Mouse (Mus musculus): ENCODE results near the gene Gm7271. TPM values are rescaled to one million over a fixed set of nuclear protein-coding genes. Genes with fewer than 3 reads are reported as not detected.

Gm7271 gene
- polyA plus RNA-seq, 1 experiment from 2014 or later, result 0.65 TPM

- Histone ChIP-seq H3K36me3 (no peaks in the 10 kb centered on the region), H3K9me3 (no peaks in the 10 kb centered on the region), H3K27me3 (0 out of 2 replicates have a peak, but pooled peaks cover 4% of the 10 kb centered on the region), H3K4me3 (peak within 1 kb of the TSS; percentile 89), H3K9ac (peak within 1 kb of the TSS; percentile 70), H3K4me2 (peak within 1 kb of the TSS; percentile 69), H3K4me1 (replicated peaks) (peaks cover 19% of the 10 kb centered on the region), H3K27ac (replicated peaks) (peak within 1 kb of the TSS; percentile 78)
- under 1% methylated on average over 39 of the region's 39 CpGs for WGBS
- ATAC-seq (ENCODE audit: low FRiP score, low read depth), result peak; percentile 100
Measured at GRCm38 (mm10) chr5:76529040-76529703, 45.3 kb downstream of the Gm7271 start, which contains the start of gene Exoc1. TSS of gene Exoc1 (plus strand) at chr5:76529311.

DNA sequence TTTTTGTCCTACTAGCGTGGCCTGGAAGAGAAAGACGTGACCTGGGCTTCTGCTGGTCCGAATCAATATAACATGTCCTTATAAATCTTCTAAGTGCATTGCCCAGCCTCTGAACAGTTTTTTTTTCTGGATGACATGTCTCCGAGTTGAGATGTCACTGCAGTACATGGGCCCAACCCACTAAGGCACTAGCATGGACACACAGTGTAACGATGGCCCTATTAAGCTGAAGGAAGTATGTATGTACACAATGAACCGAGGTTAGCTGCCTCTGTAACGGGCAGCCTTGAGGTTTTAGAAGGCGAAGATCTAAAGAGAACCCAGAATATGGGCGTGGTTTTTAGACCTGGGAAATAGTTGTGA lies 45.8 kb downstream of the Gm7271 start:
- Histone ChIP-seq H3K4me3 (peak overlapping the region; percentile 89), H3K27me3 (0 out of 2 replicates have a peak, but pooled peaks cover 1% of the 10 kb centered on the region), H3K4me2 (peak overlapping the region; percentile 69), H3K36me3 (no peaks in the 10 kb centered on the region), H3K27ac (replicated peaks) (peak overlapping the region; percentile 78), H3K4me1 (replicated peaks) (peaks cover 19% of the 10 kb centered on the region), H3K9ac (peak overlapping the region; percentile 70), H3K9me3 (no peaks in the 10 kb centered on the region)
- WGBS, result 10% methylated on average over 9 of the region's 9 CpGs
- peak; percentile 17; the same call in 1 of the 2 replicates for ATAC-seq (ENCODE audit: low FRiP score, low read depth)

- no peak for ATAC-seq (ENCODE audit: low FRiP score, low read depth)
- H3K4me2 ChIP-seq, result no peak overlapping the region
- 91% methylated on average over 6 of the region's 6 CpGs for WGBS
- H3K27ac ChIP-seq (replicated peaks), result no peak overlapping the region
- H3K36me3 ChIP-seq, result peaks cover 23% of the 10 kb centered on the region
- no peak overlapping the region for H3K4me3 ChIP-seq
- no peak overlapping the region for H3K9ac ChIP-seq
- no peaks in the 10 kb centered on the region for H3K27me3 ChIP-seq
- H3K4me1 ChIP-seq (replicated peaks), result peaks cover 19% of the 10 kb centered on the region
- no peaks in the 10 kb centered on the region for H3K9me3 ChIP-seq
Measured at GRCm38 (mm10) chr5:76533186-76533585, 49.3 kb downstream of the Gm7271 start.

GRCm38 (mm10) chr5:76536231-76536630 lies 52.4 kb downstream of the Gm7271 start:
- no peak overlapping the region for H3K27ac ChIP-seq (replicated peaks)
- no peak for ATAC-seq (ENCODE audit: low FRiP score, low read depth)
- H3K9me3 ChIP-seq, result no peaks in the 10 kb centered on the region
- no peak overlapping the region for H3K9ac ChIP-seq
- 0 out of 2 replicates have a peak, but pooled peaks cover under 1% of the 10 kb centered on the region for H3K4me1 ChIP-seq (replicated peaks)
- WGBS, result 89% methylated on average over 1 of the region's 1 CpGs
- no peaks in the 10 kb centered on the region for H3K27me3 ChIP-seq
- H3K4me3 ChIP-seq, result no peak overlapping the region
- no peak overlapping the region for H3K4me2 ChIP-seq
- H3K36me3 ChIP-seq, result peaks cover 37% of the 10 kb centered on the region

DNA sequence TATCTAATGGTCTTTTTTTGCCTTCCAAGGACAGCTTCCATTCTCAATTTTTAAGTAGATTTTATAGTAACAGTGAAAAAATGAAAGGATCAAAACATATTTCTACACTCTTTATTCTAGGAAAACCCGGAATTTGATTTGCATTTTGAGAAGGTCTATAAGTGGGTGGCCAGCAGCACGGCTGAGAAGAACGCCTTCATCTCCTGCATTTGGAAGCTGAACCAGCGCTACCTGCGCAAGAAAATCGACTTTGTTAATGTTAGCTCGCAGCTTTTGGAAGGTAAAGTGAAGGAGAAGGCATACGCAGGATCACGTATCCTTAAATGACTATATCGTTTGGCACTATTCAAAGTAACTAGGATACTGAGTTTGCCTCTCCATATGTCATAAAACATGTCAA lies 53.7 kb downstream of the Gm7271 start:
- Histone ChIP-seq H3K27me3 (no peaks in the 10 kb centered on the region), H3K4me3 (no peak overlapping the region), H3K4me1 (replicated peaks) (no peaks in the 10 kb centered on the region), H3K27ac (replicated peaks) (no peak overlapping the region), H3K4me2 (no peak overlapping the region), H3K9me3 (no peaks in the 10 kb centered on the region), H3K9ac (no peak overlapping the region), H3K36me3 (peaks cover 49% of the 10 kb centered on the region)
- 97% methylated on average over 10 of the region's 10 CpGs for WGBS
- ATAC-seq (ENCODE audit: low FRiP score, low read depth), result no peak

- Histone ChIP-seq H3K4me2 (no peak overlapping the region), H3K27me3 (no peaks in the 10 kb centered on the region), H3K27ac (replicated peaks) (no peak overlapping the region), H3K4me1 (replicated peaks) (no peaks in the 10 kb centered on the region), H3K9me3 (no peaks in the 10 kb centered on the region), H3K4me3 (no peak overlapping the region), H3K9ac (no peak overlapping the region), H3K36me3 (peaks cover 72% of the 10 kb centered on the region)
- WGBS, result 65% methylated on average over 8 of the region's 8 CpGs
- ATAC-seq (ENCODE audit: low FRiP score, low read depth), result no peak
Measured at GRCm38 (mm10) chr5:76540181-76540580, 56.3 kb downstream of the Gm7271 start.

- peaks cover 74% of the 10 kb centered on the region for H3K36me3 ChIP-seq
- no peaks in the 10 kb centered on the region for H3K9me3 ChIP-seq
- no peak for ATAC-seq (ENCODE audit: low FRiP score, low read depth)
- no peaks in the 10 kb centered on the region for H3K4me1 ChIP-seq (replicated peaks)
- no peak overlapping the region for H3K9ac ChIP-seq
- H3K4me3 ChIP-seq, result no peak overlapping the region
- H3K27me3 ChIP-seq, result no peaks in the 10 kb centered on the region
- no peak overlapping the region for H3K4me2 ChIP-seq
- no peak overlapping the region for H3K27ac ChIP-seq (replicated peaks)
Measured at GRCm38 (mm10) chr5:76540842-76541241, 57.0 kb downstream of the Gm7271 start.

DNA sequence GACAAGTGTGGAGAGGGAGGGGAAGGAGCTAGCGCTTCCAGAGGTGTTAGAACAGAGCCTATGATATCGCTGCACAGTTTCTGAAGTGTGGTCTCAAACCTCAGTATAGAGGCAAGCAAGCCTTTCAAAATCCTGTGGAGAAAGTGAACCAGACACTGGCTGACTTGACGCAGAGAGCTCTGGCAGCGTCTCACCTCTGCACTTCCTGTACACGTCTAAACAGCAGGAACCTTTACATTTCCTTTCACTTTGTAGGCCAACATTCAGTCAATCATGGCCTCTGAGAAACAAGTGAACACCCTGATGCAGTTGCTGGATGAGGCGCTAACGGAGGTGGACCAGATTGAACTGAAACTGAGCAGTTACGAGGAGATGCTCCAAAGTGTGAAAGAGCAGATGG lies 59.4 kb downstream of the Gm7271 start:
- Histone ChIP-seq H3K4me1 (replicated peaks) (no peaks in the 10 kb centered on the region), H3K27me3 (no peaks in the 10 kb centered on the region), H3K9me3 (no peaks in the 10 kb centered on the region), H3K36me3 (peaks cover 66% of the 10 kb centered on the region), H3K9ac (no peak overlapping the region), H3K4me2 (no peak overlapping the region), H3K27ac (replicated peaks) (no peak overlapping the region), H3K4me3 (no peak overlapping the region)
- 92% methylated on average over 8 of the region's 8 CpGs for WGBS
- no peak for ATAC-seq (ENCODE audit: low FRiP score, low read depth)

DNA sequence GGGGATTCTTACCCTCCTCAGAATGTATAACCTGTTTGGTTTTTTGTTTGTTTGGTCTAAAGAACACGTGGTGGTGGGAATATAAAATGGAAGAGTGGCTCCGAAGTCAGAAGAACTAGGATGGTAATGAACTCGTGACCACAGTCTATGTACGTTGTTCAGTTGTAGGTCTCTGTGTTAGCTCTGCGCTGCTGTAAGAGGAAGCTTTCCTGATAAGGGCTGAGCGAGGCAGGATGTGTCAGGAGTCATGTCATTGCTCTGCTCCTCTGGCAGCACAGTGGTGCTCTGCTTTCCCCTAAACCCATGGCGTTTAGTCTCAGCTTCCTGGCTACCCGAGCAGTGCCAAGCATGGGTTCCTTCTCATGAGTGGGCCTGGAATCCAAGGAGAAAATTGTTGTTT lies 66.6 kb downstream of the Gm7271 start:
- no peak overlapping the region for H3K27ac ChIP-seq (replicated peaks)
- no peak overlapping the region for H3K4me3 ChIP-seq
- no peak overlapping the region for H3K4me2 ChIP-seq
- ATAC-seq (ENCODE audit: low FRiP score, low read depth), result no peak
- WGBS, result 95% methylated on average over 8 of the region's 8 CpGs
- H3K27me3 ChIP-seq, result no peaks in the 10 kb centered on the region
- H3K9me3 ChIP-seq, result no peaks in the 10 kb centered on the region
- no peak overlapping the region for H3K9ac ChIP-seq
- peaks cover 40% of the 10 kb centered on the region for H3K36me3 ChIP-seq
- no peaks in the 10 kb centered on the region for H3K4me1 ChIP-seq (replicated peaks)

- no peaks in the 10 kb centered on the region for H3K4me1 ChIP-seq (replicated peaks)
- H3K27me3 ChIP-seq, result no peaks in the 10 kb centered on the region
- no peak overlapping the region for H3K9ac ChIP-seq
- no peak overlapping the region for H3K4me3 ChIP-seq
- ATAC-seq (ENCODE audit: low FRiP score, low read depth), result no peak
- H3K27ac ChIP-seq (replicated peaks), result no peak overlapping the region
- no peak overlapping the region for H3K4me2 ChIP-seq
- H3K9me3 ChIP-seq, result no peaks in the 10 kb centered on the region
- whole genome bisulfite sequencing, result 29% methylated on average over 3 of the region's 3 CpGs
- H3K36me3 ChIP-seq, result peaks cover 80% of the 10 kb centered on the region
Measured at GRCm38 (mm10) chr5:76565321-76565720, 81.5 kb downstream of the Gm7271 start.

Other genes starting within 250 kb of the Gm7271 start
- gene Clock, start 179.2 kb upstream of the Gm7271 start, polyA plus RNA-seq (2015; fragmentation: Nextera tagmentation; extraction: Ambion mirVana), result 13.1 and 14.4 TPM in 2 replicates
- gene Pdcl2, start 152.9 kb upstream of the Gm7271 start, polyA plus RNA-seq (2015; fragmentation: Nextera tagmentation; extraction: Ambion mirVana), result not detected in 2 replicates
- 1.1 and 1.6 TPM in 2 replicates for gene Nmu, start 120.3 kb upstream of the Gm7271 start, polyA plus RNA-seq (2015; fragmentation: Nextera tagmentation; extraction: Ambion mirVana)
- 53.3 and 55.7 TPM in 2 replicates for gene Exoc1, start 45.3 kb downstream of the Gm7271 start, polyA plus RNA-seq (2015; fragmentation: Nextera tagmentation; extraction: Ambion mirVana)
- 3.3 and 3.5 TPM in 2 replicates for gene Cep135, start 104.7 kb downstream of the Gm7271 start, polyA plus RNA-seq (2015; fragmentation: Nextera tagmentation; extraction: Ambion mirVana)
- 68.1 and 76.2 TPM in 2 replicates for gene C530008M17Rik, start 172.5 kb downstream of the Gm7271 start, polyA plus RNA-seq (2015; fragmentation: Nextera tagmentation; extraction: Ambion mirVana)

All from hindbrain, embryonic 15.5 days (tissue).